Mouse (Mus musculus) limb, embryonic 12.5 days (tissue): ENCODE measurements around the gene Selenos. TPM values are rescaled to one million over a fixed set of nuclear protein-coding genes. Genes with fewer than 3 reads are reported as not detected.

Experiments used
- ATAC-seq: fragments of 200-750 bp; cut with Nextera tagmentation; 2 replicates; pipeline ENCODE4 v1.8.0; 2017; ENCODE audit warnings: low read depth, moderate TSS enrichment; ENCODE audit not compliant: insufficient number of reproducible peaks, insufficient read depth, low FRiP score, low TSS enrichment
- H3K27ac ChIP-seq: fragments of 300-500 bp; sonication (generic); 2 replicates; pipeline ENCODE4 v1.5.1; 2016; ENCODE audit warnings: mild to moderate bottlenecking, moderate library complexity
- H3K27me3 ChIP-seq: fragments of 300-500 bp; sonication (generic); 2 replicates; pipeline ENCODE4 v1.6.1; 2016; ENCODE audit warnings: mild to moderate bottlenecking, moderate library complexity
- H3K36me3 ChIP-seq: fragments of 300-500 bp; sonication (generic); 2 replicates; pipeline ENCODE4 v1.6.1; 2016; ENCODE audit warnings: mild to moderate bottlenecking, moderate library complexity
- H3K4me1 ChIP-seq: fragments of 300-500 bp; sonication (generic); replicated peaks from 2 replicates; pipeline ENCODE4 v1.6.1; 2016
- H3K4me2 ChIP-seq: fragments of 300-500 bp; sonication (generic); 2 replicates; pipeline ENCODE4 v1.6.1; 2016; ENCODE audit warnings: mild to moderate bottlenecking, moderate library complexity
- H3K4me3 ChIP-seq: fragments of 300-500 bp; sonication (generic); replicated peaks from 2 replicates; pipeline ENCODE4 v1.5.1; 2016; ENCODE audit warnings: mild to moderate bottlenecking
- H3K9ac ChIP-seq: fragments of 300-500 bp; sonication (generic); replicated peaks from 2 replicates; pipeline ENCODE4 v1.6.1; 2016; ENCODE audit warnings: mild to moderate bottlenecking, moderate library complexity
- H3K9me3 ChIP-seq: fragments of 300-500 bp; sonication (generic); 2 replicates; pipeline ENCODE4 v1.6.1; 2016; ENCODE audit warnings: mild to moderate bottlenecking, moderate library complexity
- WGBS: fragments of 180-500 bp; shearing (Covaris S2); methylation state at CpG from one replicate; pipeline ENCODE4 v1.1.7; 2016; 5-methylcytosine and 5-hydroxymethylcytosine counted together
- polyA plus RNA-seq: library from polyadenylated mRNA; unstranded; fragments of >200 nt; fragmentation: Nextera tagmentation; extraction: Ambion mirVana; gene quantifications from 2 replicates; pipeline ENCODE4 v1.2.1, GENCODE M21; 2016

Gene Selenos
- polyA plus RNA-seq, 1 experiment from 2014 or later = 87.0 TPM

GRCm38 (mm10) chr7:66137309-66137708 lies 57.9 kb downstream of the Selenos start:
- ATAC-seq = no peak
- H3K9me3 ChIP-seq = no peaks in the 10 kb centered on the region
- H3K4me1 ChIP-seq = peaks cover 49% of the 10 kb centered on the region
- 90% methylated on average over 4 of the region's 4 CpGs for WGBS
- no peak overlapping the region for H3K27ac ChIP-seq
- H3K4me3 ChIP-seq = no peak overlapping the region
- H3K4me2 ChIP-seq = no peak overlapping the region
- H3K36me3 ChIP-seq = peaks cover 10% of the 10 kb centered on the region; the same call in 1 of the 2 replicates
- no peak overlapping the region for H3K9ac ChIP-seq
- H3K27me3 ChIP-seq = no peaks in the 10 kb centered on the region

GRCm38 (mm10) chr7:66138301-66138700 lies 58.9 kb downstream of the Selenos start:
- Histone ChIP-seq H3K9me3 (no peaks in the 10 kb centered on the region), H3K27ac (no peak overlapping the region), H3K27me3 (no peaks in the 10 kb centered on the region), H3K9ac (no peak overlapping the region), H3K36me3 (peaks cover 10% of the 10 kb centered on the region; the same call in 1 of the 2 replicates), H3K4me2 (no peak overlapping the region), H3K4me3 (no peak overlapping the region), H3K4me1 (peaks cover 49% of the 10 kb centered on the region)
- no peak for ATAC-seq
- WGBS = 55% methylated on average over 4 of the region's 4 CpGs

- peaks cover 10% of the 10 kb centered on the region; the same call in 1 of the 2 replicates for H3K36me3 ChIP-seq
- no peak for ATAC-seq
- H3K27ac ChIP-seq = no peak overlapping the region
- H3K4me1 ChIP-seq = peaks cover 49% of the 10 kb centered on the region
- H3K9ac ChIP-seq = no peak overlapping the region
- H3K4me3 ChIP-seq = no peak overlapping the region
- H3K27me3 ChIP-seq = no peaks in the 10 kb centered on the region
- 84% methylated on average over 5 of the region's 5 CpGs for WGBS
- no peaks in the 10 kb centered on the region for H3K9me3 ChIP-seq
- no peak overlapping the region for H3K4me2 ChIP-seq
These were observed 59.4 kb downstream of the Selenos start for GRCm38 (mm10) chr7:66138878-66139277.

Other genes with a start within 250 kb of the Selenos start
- 6.1 and 7.3 TPM in 2 replicates for gene Pcsk6, start 217.9 kb upstream of the Selenos start, polyA plus RNA-seq
- gene Gm45213, start 36.0 kb upstream of the Selenos start, polyA plus RNA-seq = not detected in 2 replicates
- 247 and 252 TPM in 2 replicates for gene Snrpa1, start 20.6 kb upstream of the Selenos start, polyA plus RNA-seq
- gene Chsy1, start 29.9 kb downstream of the Selenos start, polyA plus RNA-seq = 20.7 and 23.0 TPM in 2 replicates